Mouse (Mus musculus): ENCODE data around the gene Gpld1.

The Gpld1 gene

DNA sequence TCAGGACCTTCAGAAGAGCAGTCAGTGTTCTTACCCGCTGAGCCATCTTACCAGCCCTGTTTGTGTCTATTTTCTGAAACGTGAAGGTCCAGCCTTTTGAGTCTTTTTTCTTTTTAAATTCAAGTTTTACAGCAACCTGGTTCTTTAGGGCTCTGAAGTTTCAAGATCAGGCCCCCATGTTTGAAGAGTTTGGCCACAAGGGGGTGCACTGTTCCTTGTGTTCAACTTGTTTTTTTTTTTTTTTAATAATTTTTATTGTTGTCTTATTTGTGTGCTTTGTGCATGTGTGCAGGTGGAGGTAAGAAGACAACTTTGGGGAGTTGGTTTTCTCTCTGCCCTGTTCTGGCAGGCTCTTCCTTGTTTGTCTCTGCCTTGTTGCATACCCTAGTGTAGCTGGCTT lies 81.7 kb downstream of the Gpld1 start:
- DNase-seq, result peak in 1 of 2 experiments; percentile 33

DNA sequence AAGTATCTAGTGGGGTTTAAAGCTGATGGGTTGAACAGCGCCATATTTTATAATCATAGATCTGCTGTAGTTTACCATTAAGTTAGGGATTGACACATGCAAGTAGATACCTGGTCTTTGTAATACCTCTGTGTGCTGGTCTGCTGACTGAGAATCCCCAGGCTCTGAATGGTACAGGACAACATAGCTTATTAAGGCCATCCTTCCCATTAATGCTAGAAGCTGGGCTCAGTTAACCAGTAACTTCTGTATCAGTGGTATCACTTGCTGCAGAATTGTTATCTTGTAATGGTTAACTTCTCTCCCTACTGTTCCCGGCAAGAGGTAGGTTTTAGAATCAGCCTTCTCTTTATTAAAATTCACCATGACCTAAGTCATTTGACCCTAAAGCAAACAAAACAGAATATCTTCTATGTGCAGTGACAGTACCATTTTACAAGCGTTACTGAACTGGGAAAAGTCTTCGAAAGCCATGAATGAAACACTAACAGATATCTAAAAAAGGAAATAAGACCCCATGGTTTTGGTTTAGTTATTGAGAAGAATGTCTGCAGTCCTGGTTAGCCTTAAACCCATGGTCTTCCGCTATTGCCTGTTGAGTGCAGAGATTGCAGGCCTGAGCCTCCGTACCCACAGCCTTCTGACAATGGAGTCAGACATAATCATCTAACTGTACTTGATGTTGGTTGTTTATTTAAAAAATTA lies 83.6 kb downstream of the Gpld1 start:
- no peak for DNase-seq

DNA sequence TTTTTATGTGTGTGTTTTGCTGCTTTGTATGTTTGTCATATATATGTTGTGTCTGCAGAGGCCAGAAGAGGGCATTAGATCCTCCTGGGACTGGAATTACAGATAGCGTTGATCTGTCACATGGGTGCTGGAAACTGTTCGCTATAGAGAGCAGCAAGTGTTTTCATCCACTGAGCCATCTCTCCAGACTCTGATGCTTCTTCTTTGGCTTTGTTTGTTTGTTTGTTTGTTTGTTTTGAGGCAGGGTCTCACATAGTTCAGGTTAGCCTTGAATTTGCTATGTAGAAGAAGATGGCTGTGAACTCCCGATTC lies 84.1 kb downstream of the Gpld1 start:
- DNase-seq, result no peak

DNA sequence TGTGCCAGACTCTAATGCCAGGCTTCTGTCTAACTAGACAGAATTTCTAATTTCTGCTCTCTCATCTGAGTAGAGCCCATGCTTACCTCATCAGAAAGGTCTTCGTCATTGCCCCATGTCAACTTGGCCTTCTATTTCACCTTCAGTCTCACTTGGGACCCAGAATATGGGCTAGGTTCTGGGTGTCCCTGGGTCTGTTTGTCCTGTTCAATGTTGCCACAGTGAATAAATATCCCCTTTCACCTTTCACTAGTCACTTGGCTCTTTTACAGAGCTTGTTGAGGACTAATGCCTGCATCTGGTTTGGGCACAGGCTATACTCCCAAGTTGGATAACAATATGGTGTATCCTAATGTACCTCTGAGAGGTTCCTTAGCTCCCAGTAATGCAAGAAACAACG lies 96.5 kb downstream of the Gpld1 start:
- no peak for DNase-seq

All from spleen, adult 18-20 months (tissue).